Mouse (Mus musculus): ENCODE measurements around the gene Lars2.

- no peak for TF ChIP-seq TBP (IDR thresholded peaks at IDR 0.05; ENCODE audit: low read depth, low read length)
- no peak for TF ChIP-seq ZKSCAN1 (IDR thresholded peaks at IDR 0.05; ENCODE audit: low read depth, low read length)
- no peak for TF ChIP-seq ZMIZ1 (IDR thresholded peaks at IDR 0.05; ENCODE audit: low read depth, low read length)
- no peak for TF ChIP-seq RCOR1 (IDR thresholded peaks at IDR 0.05; ENCODE audit: low read depth, low read length)
- no peak for TF ChIP-seq CTCF (IDR thresholded peaks at IDR 0.05 in 2 of 3, conservative IDR thresholded peaks at IDR 0.05 in 1 of 3; ENCODE audit: control insufficient read depth in 1 of 3, insufficient read depth in 1 of 3, low read depth in 2 of 3, low read length in 3 of 3, poor library complexity in 1 of 3, severe bottlenecking in 1 of 3)
- no peak for TF ChIP-seq TAL1 (IDR thresholded peaks at IDR 0.05; ENCODE audit: low read length)
- no peak for TF ChIP-seq USF1 (IDR thresholded peaks at IDR 0.05; ENCODE audit: low read depth, low read length)
- TF ChIP-seq TCF12 (IDR thresholded peaks at IDR 0.05; ENCODE audit: low read depth, low read length) = no peak
- no peak for TF ChIP-seq ZC3H11A (IDR thresholded peaks at IDR 0.05; ENCODE audit: low read depth, low read length)
- no peak for TF ChIP-seq SMC3 (IDR thresholded peaks at IDR 0.05; ENCODE audit: low read depth, low read length)
- no peak for TF ChIP-seq POLR2A (IDR thresholded peaks at IDR 0.05; ENCODE audit: control insufficient read depth in 1 of 2, insufficient read depth in 1 of 2, low read depth in 1 of 2, low read length in 2 of 2, poor library complexity in 1 of 2)
- no peak for TF ChIP-seq EP300 (IDR thresholded peaks at IDR 0.05; ENCODE audit: low read depth in 1 of 2, low read length in 2 of 2)
Observed at GRCm38 (mm10) chr9:123486635-123487034, 119.9 kb downstream of the Lars2 start.
